Mouse (Mus musculus) kidney, postnatal 14 days (tissue): ENCODE measurements around the gene Rapgef4.
A peak's percentile ranks its signal among the peaks of the same experiment; 100 is the strongest.
"Not testable (repeated sequence)": the region's sequence is repeated elsewhere in the genome, so short reads cannot be mapped to it uniquely, and the experiment has no call there.

Experiments used
- DNase-seq: peaks from one replicate; pipeline ENCODE4 v3.0.0; 2022; ENCODE audit warnings: mixed read lengths

The Rapgef4 gene

GRCm38 (mm10) chr2:72031717-72032116 is 50.7 kb downstream of the Rapgef4 start:
- no peak for DNase-seq

- DNase-seq = no peak
Observed at GRCm38 (mm10) chr2:72035616-72036015, 54.6 kb downstream of the Rapgef4 start.

GRCm38 (mm10) chr2:72037357-72037756 is 56.3 kb downstream of the Rapgef4 start:
- no peak for DNase-seq

- peak; percentile 85 for DNase-seq
Observed at GRCm38 (mm10) chr2:72038235-72038634, 57.2 kb downstream of the Rapgef4 start.

GRCm38 (mm10) chr2:72038651-72039251 is 57.7 kb downstream of the Rapgef4 start:
- peak; percentile 43 for DNase-seq

GRCm38 (mm10) chr2:72039522-72040045 is 58.5 kb downstream of the Rapgef4 start:
- DNase-seq = no peak

GRCm38 (mm10) chr2:72041087-72041486 is 60.0 kb downstream of the Rapgef4 start:
- no peak for DNase-seq

- no peak for DNase-seq
Observed at GRCm38 (mm10) chr2:72042093-72042492, 61.1 kb downstream of the Rapgef4 start.

GRCm38 (mm10) chr2:72044191-72044590 is 63.2 kb downstream of the Rapgef4 start:
- peak; percentile 34 for DNase-seq

GRCm38 (mm10) chr2:72045024-72045423 is 64.0 kb downstream of the Rapgef4 start:
- DNase-seq = no peak

- no peak for DNase-seq
Observed at GRCm38 (mm10) chr2:72045659-72046058, 64.6 kb downstream of the Rapgef4 start.

GRCm38 (mm10) chr2:72050451-72050850 is 69.4 kb downstream of the Rapgef4 start:
- DNase-seq = no peak

GRCm38 (mm10) chr2:72054280-72054679 is 73.2 kb downstream of the Rapgef4 start:
- DNase-seq = peak; percentile 70

- peak; percentile 54 for DNase-seq
Observed at GRCm38 (mm10) chr2:72054736-72055135, 73.7 kb downstream of the Rapgef4 start.

- DNase-seq = no peak
Observed at GRCm38 (mm10) chr2:72055476-72055875, 74.4 kb downstream of the Rapgef4 start.

- DNase-seq = peak; percentile 56
Observed at GRCm38 (mm10) chr2:72056081-72056874, 75.2 kb downstream of the Rapgef4 start.

- no peak for DNase-seq
Observed at GRCm38 (mm10) chr2:72062931-72063330, 81.9 kb downstream of the Rapgef4 start.

GRCm38 (mm10) chr2:72068505-72068904 is 87.5 kb downstream of the Rapgef4 start:
- DNase-seq = no peak

- peak; percentile 68 for DNase-seq
Observed at GRCm38 (mm10) chr2:72070086-72070485, 89.0 kb downstream of the Rapgef4 start.

GRCm38 (mm10) chr2:72073121-72073520 is 92.1 kb downstream of the Rapgef4 start:
- DNase-seq = not testable (repeated sequence)

- no peak for DNase-seq
Observed at GRCm38 (mm10) chr2:72074999-72075561, 94.0 kb downstream of the Rapgef4 start.

GRCm38 (mm10) chr2:72077490-72078139 is 96.6 kb downstream of the Rapgef4 start:
- no peak for DNase-seq

- DNase-seq = no peak
Observed at GRCm38 (mm10) chr2:72078140-72078521, 97.1 kb downstream of the Rapgef4 start.
